Mouse (Mus musculus) hindbrain, embryonic 12.5 days (tissue): ENCODE results near the gene Mdga1. TPM values are rescaled to one million over a fixed set of nuclear protein-coding genes. Genes with fewer than 3 reads are reported as not detected.

Source experiments
- ATAC-seq: fragments of 200-750 bp; cut with Nextera tagmentation; 2 replicates; pipeline ENCODE4 v1.8.0; 2017; ENCODE audit warnings: moderate TSS enrichment; ENCODE audit not compliant: low FRiP score
- H3K27ac ChIP-seq: fragments of 300-500 bp; sonication (generic); 2 replicates; pipeline ENCODE4 v1.5.1; 2016; ENCODE audit warnings: mild to moderate bottlenecking
- H3K27me3 ChIP-seq: fragments of 300-500 bp; sonication (generic); 2 replicates; pipeline ENCODE4 v1.6.1; 2016; ENCODE audit warnings: mild to moderate bottlenecking
- H3K36me3 ChIP-seq: fragments of 300-500 bp; sonication (generic); 2 replicates; pipeline ENCODE4 v1.6.1; 2016; ENCODE audit warnings: mild to moderate bottlenecking
- H3K4me1 ChIP-seq: fragments of 300-500 bp; sonication (generic); 2 replicates; pipeline ENCODE4 v1.6.1; 2016
- H3K4me2 ChIP-seq: fragments of 300-500 bp; sonication (generic); replicated peaks from 2 replicates; pipeline ENCODE4 v1.6.1; 2016; ENCODE audit warnings: mild to moderate bottlenecking
- H3K4me3 ChIP-seq: fragments of 300-500 bp; sonication (generic); 2 replicates; pipeline ENCODE4 v1.5.1; 2016; ENCODE audit warnings: mild to moderate bottlenecking
- H3K9ac ChIP-seq: fragments of 300-500 bp; sonication (generic); 2 replicates; pipeline ENCODE4 v1.6.1; 2016; ENCODE audit warnings: mild to moderate bottlenecking, moderate library complexity
- H3K9me3 ChIP-seq: fragments of 300-500 bp; sonication (generic); replicated peaks from 2 replicates; pipeline ENCODE4 v1.6.1; 2016; ENCODE audit warnings: mild to moderate bottlenecking
- WGBS: fragments of 180-500 bp; shearing (Covaris S2); methylation state at CpG from one replicate; pipeline ENCODE4 v1.1.7; 2016; 5-methylcytosine and 5-hydroxymethylcytosine counted together
- polyA plus RNA-seq: library from polyadenylated mRNA; unstranded; fragments of >200 nt; fragmentation: Nextera tagmentation; extraction: Ambion mirVana; gene quantifications from 2 replicates; pipeline ENCODE4 v1.2.1, GENCODE M21; 2016

Gene Mdga1
- polyA plus RNA-seq, result 11.8 and 13.3 TPM in 2 replicates

GRCm38 (mm10) chr17:29970037-29970555 is at the start of gene Mdga1:
Mdga1 (minus strand) TSS chr17:29970087.
- Histone ChIP-seq H3K4me2 (no peak within 1 kb of the TSS), H3K27ac (no peak within 1 kb of the TSS), H3K36me3 (no peaks in the 10 kb centered on the region), H3K4me1 (peaks cover 26% of the 10 kb centered on the region), H3K27me3 (no peaks in the 10 kb centered on the region; the same call in 1 of the 2 replicates), H3K9ac (no peak within 1 kb of the TSS), H3K4me3 (no peak within 1 kb of the TSS), H3K9me3 (no peaks in the 10 kb centered on the region)
- ATAC-seq, result no peak
- WGBS, result 67% methylated on average over 7 of the region's 7 CpGs

DNA sequence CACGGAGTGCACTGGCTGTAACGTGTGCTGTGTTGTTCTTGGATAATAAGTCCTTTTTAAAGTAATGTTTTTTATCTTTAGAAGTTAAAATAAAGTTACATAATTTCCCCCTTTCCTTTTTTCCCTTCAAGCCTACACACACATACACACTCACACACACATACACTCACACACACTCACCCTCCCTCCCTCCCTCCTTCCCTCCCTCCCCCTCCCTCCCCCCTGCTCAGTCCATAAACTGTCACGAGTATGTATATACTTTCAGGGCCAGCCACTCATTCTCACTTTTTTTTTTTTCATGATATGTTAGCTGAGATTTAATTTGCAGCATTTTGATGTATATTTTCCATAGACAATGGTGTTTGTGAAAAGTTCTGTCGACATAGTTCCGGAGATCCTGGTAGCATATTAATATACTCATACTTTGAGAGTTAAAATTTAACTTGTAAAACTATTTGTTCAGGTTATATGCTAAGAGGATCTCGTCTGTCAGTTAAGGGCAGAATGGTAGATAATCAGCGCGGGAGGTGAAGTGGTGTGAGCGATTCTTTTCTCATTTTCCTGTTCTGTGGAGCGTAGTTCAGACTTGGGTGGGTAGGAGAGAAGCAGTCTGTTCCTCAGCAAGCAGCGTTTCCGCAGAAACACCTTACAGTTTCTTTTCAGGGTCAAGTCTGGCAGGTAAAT is 49.2 kb upstream of the Mdga1 start:
- Histone ChIP-seq H3K27ac (no peak overlapping the region), H3K9ac (no peak overlapping the region), H3K4me2 (no peak overlapping the region), H3K36me3 (no peaks in the 10 kb centered on the region), H3K27me3 (no peaks in the 10 kb centered on the region), H3K4me1 (peaks cover 18% of the 10 kb centered on the region), H3K4me3 (no peak overlapping the region), H3K9me3 (no peaks in the 10 kb centered on the region)
- WGBS, result 89% methylated on average over 12 of the region's 12 CpGs
- no peak for ATAC-seq

- 91% methylated on average over 4 of the region's 4 CpGs for WGBS
- Histone ChIP-seq H3K4me1 (peaks cover 9% of the 10 kb centered on the region), H3K4me3 (no peak overlapping the region), H3K27me3 (no peaks in the 10 kb centered on the region), H3K36me3 (no peaks in the 10 kb centered on the region), H3K9me3 (no peaks in the 10 kb centered on the region), H3K27ac (no peak overlapping the region), H3K9ac (no peak overlapping the region), H3K4me2 (no peak overlapping the region)
- no peak for ATAC-seq
Observed at GRCm38 (mm10) chr17:30014660-30015059, 44.8 kb upstream of the Mdga1 start.

DNA sequence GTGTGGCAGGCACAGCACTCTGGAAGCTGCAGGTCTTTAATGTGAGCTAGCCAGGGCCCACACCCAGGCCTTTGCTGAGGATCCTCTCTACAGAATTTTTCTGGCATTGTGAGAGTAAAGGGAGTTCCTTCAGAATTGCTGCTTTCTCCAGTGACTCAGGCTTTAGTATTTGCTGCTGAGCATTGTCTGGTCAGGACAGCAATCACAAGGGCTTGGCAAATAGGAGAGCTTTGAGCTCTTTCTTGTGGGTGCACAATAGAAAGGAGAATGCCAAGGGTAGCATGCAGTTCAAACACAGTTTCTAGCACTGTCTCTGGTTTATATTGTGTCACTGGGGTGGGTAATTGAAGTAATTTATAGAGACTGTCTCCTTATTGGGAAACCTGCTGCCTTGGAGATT is 38.5 kb upstream of the Mdga1 start:
- H3K9ac ChIP-seq, result peak overlapping the region; percentile 5
- no peaks in the 10 kb centered on the region for H3K27me3 ChIP-seq
- H3K27ac ChIP-seq, result 0 out of 2 replicates have a peak overlapping the region, but pooled peaks have one; percentile 17
- H3K4me2 ChIP-seq, result peak overlapping the region; percentile 74
- H3K4me3 ChIP-seq, result no peak overlapping the region
- no peaks in the 10 kb centered on the region for H3K9me3 ChIP-seq
- no peak for ATAC-seq
- H3K36me3 ChIP-seq, result no peaks in the 10 kb centered on the region
- H3K4me1 ChIP-seq, result peaks cover 40% of the 10 kb centered on the region

GRCm38 (mm10) chr17:30007883-30008282 is 38.0 kb upstream of the Mdga1 start:
- H3K4me3 ChIP-seq, result no peak overlapping the region
- no peaks in the 10 kb centered on the region for H3K36me3 ChIP-seq
- H3K4me1 ChIP-seq, result peaks cover 43% of the 10 kb centered on the region
- 87% methylated on average over 6 of the region's 6 CpGs for WGBS
- no peaks in the 10 kb centered on the region for H3K9me3 ChIP-seq
- H3K9ac ChIP-seq, result peak overlapping the region; percentile 5; the same call in 1 of the 2 replicates
- 0 out of 2 replicates have a peak overlapping the region, but pooled peaks have one; percentile 17 for H3K27ac ChIP-seq
- ATAC-seq, result no peak
- no peaks in the 10 kb centered on the region for H3K27me3 ChIP-seq
- H3K4me2 ChIP-seq, result peak overlapping the region; percentile 74

GRCm38 (mm10) chr17:30006877-30007276 is 37.0 kb upstream of the Mdga1 start:
- Histone ChIP-seq H3K4me3 (peak overlapping the region; percentile 3; the same call in 1 of the 2 replicates), H3K27ac (no peak overlapping the region), H3K9me3 (no peaks in the 10 kb centered on the region), H3K36me3 (no peaks in the 10 kb centered on the region), H3K4me2 (peak overlapping the region; percentile 74), H3K9ac (no peak overlapping the region), H3K4me1 (peaks cover 43% of the 10 kb centered on the region), H3K27me3 (no peaks in the 10 kb centered on the region)
- ATAC-seq, result no peak
- 88% methylated on average over 2 of the region's 2 CpGs for WGBS

DNA sequence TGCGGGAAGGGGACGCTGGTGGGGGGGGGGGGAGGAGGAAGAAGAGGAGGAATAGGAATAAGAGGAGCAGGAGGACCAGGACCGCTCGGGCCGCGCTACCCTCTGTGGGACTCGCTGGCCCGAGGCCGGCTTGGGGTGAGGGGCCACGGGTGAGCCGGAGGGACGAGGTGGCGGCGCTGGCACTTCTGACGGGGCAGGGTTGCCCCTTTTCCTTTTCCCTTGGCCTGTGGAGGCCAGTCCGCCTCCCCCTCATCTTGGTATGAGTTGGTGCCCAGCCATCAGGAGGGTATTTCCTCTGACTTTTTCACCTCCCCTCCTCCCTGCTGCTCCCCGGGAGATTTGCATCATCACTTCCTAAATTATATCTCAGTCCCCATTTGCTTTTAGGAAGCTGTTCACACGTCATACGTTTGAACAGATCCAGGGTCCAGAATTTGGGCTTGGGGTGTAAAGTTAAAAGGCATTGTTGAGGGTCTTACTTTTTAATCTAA is 35.6 kb upstream of the Mdga1 start:
- Histone ChIP-seq H3K27ac (peak overlapping the region; percentile 100), H3K9ac (peak overlapping the region; percentile 97), H3K9me3 (no peaks in the 10 kb centered on the region), H3K4me2 (peak overlapping the region; percentile 74), H3K4me1 (peaks cover 43% of the 10 kb centered on the region), H3K4me3 (peak overlapping the region; percentile 77), H3K36me3 (no peaks in the 10 kb centered on the region), H3K27me3 (no peaks in the 10 kb centered on the region)
- WGBS, result 0% methylated on average over 7 of the region's 19 CpGs
- peak; percentile 51 for ATAC-seq

DNA sequence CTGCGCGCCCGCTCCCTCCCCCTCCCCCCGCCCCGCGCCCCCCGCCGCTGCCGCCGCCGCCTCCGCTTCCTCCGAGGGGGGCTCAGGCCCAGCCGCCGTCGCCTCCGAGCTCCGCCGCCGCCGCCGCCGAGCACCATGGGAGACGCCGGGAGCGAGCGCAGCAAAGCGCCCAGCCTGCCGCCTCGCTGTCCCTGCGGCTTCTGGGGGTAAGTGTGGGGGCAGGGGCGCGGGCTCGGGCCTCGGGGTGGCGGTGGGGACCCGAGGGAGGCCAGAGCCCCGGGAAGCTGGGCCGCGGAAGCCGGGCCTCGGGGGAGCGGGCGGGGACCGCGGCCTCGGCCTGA is 35.2 kb upstream of the Mdga1 start:
- Histone ChIP-seq H3K9ac (peak overlapping the region; percentile 97), H3K27me3 (no peaks in the 10 kb centered on the region), H3K4me1 (peaks cover 40% of the 10 kb centered on the region), H3K36me3 (no peaks in the 10 kb centered on the region), H3K4me2 (peak overlapping the region; percentile 74), H3K9me3 (no peaks in the 10 kb centered on the region), H3K27ac (peak overlapping the region; percentile 100), H3K4me3 (peak overlapping the region; percentile 77)
- WGBS, result 0% methylated on average over 27 of the region's 47 CpGs
- ATAC-seq, result peak; percentile 36

DNA sequence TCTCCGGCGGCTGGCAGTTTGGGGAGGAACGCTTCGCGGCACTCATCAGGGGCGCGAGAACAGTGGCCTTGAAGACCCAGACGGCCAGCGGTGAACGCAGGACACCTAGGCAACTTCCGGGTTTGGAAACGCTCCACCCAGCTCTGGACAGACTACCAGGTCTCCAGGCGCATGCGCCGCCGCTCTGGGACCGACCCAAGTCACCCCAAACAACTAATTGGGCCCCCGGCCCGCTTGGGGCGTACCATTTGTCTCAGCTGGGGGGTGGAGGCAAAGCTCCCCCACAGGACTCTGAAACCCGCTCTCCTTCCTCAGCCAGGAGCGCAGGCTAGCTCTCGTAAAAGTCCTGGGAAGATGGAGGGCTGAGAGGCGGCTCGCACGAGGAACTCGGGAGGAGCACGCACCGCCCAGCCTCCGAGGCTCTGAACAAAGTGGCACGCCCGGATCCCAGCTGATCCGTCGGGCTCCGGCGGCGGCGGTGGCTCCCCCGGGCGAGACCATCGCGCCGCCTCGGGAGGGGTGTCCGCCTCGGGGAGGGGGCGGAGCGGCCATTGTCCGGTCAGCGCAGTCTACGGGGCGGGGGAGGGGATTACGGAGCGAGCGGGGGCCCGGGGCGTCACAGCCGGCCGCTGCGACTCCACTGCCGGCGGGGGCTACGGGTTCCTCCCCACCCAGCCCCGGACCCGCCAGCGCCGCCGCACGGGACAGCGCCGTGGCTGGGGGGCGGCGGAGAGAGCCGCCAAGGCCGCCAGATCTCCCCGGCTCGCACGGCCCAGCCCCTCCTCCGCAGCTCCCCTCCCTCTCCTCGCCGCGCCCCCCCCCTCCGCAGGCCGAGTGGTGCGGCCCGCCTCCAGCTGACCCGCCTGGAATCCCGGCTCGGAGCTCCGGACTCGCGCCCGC is 34.6 kb upstream of the Mdga1 start, which contains the start of gene Zfand3:
Zfand3 (plus strand) TSS at position 531 of the 900 bp plus-strand sequence.
- peak within 1 kb of the TSS; percentile 77 for H3K4me3 ChIP-seq
- H3K9ac ChIP-seq, result peak within 1 kb of the TSS; percentile 97
- H3K4me2 ChIP-seq, result peak within 1 kb of the TSS; percentile 74
- peak; percentile 92 for ATAC-seq
- no peaks in the 10 kb centered on the region for H3K9me3 ChIP-seq
- H3K36me3 ChIP-seq, result no peaks in the 10 kb centered on the region
- under 1% methylated on average over 55 of the region's 93 CpGs for WGBS
- no peaks in the 10 kb centered on the region for H3K27me3 ChIP-seq
- H3K4me1 ChIP-seq, result peaks cover 36% of the 10 kb centered on the region
- H3K27ac ChIP-seq, result peak within 1 kb of the TSS; percentile 100

DNA sequence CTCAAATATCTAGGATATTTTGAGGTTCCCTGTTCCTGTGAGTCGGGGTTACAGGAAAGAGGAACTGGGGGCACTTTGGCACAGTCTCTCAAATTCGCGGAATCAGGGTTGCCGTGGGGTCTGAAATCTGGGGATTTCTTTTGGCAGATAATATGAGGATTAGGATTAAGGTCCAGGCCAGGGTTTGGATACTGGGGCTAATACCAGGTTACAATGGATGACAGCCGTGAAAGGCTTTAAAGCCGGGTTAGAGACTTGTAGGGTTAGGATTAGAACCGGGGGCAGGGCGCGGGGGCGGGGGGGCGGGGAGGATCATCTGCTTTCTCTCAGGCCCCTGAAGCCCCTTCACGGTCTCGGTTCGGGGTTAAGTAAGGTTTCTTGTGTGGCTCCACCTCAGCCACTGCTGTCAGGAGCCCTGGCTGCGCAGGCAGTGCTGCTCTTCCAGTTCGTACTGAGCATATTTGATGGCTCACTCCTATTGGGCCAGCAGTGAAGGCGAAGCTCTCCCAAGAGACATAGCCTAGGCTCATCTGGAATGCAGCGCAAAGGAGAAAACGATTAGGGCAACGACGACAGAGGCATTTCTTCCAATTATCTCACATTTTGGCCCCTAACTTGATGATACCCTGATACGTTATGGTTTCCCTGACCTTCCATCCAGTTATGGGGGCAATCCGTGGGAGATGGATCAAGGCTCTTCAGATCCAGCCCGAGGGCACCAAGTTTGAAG is 28.8 kb upstream of the Mdga1 start:
- no peak overlapping the region for H3K27ac ChIP-seq
- H3K27me3 ChIP-seq, result no peaks in the 10 kb centered on the region
- WGBS, result 79% methylated on average over 24 of the region's 24 CpGs
- no peaks in the 10 kb centered on the region for H3K9me3 ChIP-seq
- peaks cover 6% of the 10 kb centered on the region for H3K4me1 ChIP-seq
- no peak overlapping the region for H3K4me3 ChIP-seq
- no peaks in the 10 kb centered on the region for H3K36me3 ChIP-seq
- no peak overlapping the region for H3K4me2 ChIP-seq
- ATAC-seq, result no peak
- H3K9ac ChIP-seq, result no peak overlapping the region

- 79% methylated on average over 7 of the region's 7 CpGs for WGBS
- no peaks in the 10 kb centered on the region for H3K36me3 ChIP-seq
- H3K27ac ChIP-seq, result no peak overlapping the region
- no peak for ATAC-seq
- H3K9me3 ChIP-seq, result no peaks in the 10 kb centered on the region
- H3K27me3 ChIP-seq, result no peaks in the 10 kb centered on the region
- H3K4me2 ChIP-seq, result no peak overlapping the region
- H3K4me3 ChIP-seq, result no peak overlapping the region
- peaks cover 3% of the 10 kb centered on the region; the same call in 1 of the 2 replicates for H3K4me1 ChIP-seq
- no peak overlapping the region for H3K9ac ChIP-seq
Observed at GRCm38 (mm10) chr17:29997726-29998125, 27.8 kb upstream of the Mdga1 start.
